19 mouse cellular contexts compared by ENCODE assay signal in genomic region chr5:121339507-121340230, GRCm38 (mm10). TPM values are rescaled to one million over a fixed set of nuclear protein-coding genes. Genes with fewer than 3 reads are reported as not detected.
DNase-seq lines count a peak whose midpoint lies in the region; ATAC-seq and TF ChIP-seq lines count a peak whose summit lies in the region.
"Had no signal": no experiment of that assay in that cellular context is flagged by ENCODE, and none has a peak within 500 bp of the region (broad histone marks: within the 10 kb centered on the region; RNA-seq: fewer than 3 reads in every experiment).

No protein-coding gene starts in this region.

- no peak overlapping the region for H3K4me2 ChIP-seq in intestine, postnatal 0 days (replicated peaks; ENCODE audit: low read depth)
- H3K4me2 ChIP-seq in intestine, embryonic 15.5 days (replicated peaks): no peak overlapping the region
- no peak overlapping the region for H3K4me2 ChIP-seq in midbrain, postnatal 0 days (ENCODE audit: low read depth, low read length, poor library complexity, severe bottlenecking)
- H3K4me2 ChIP-seq: forebrain, embryonic 15.5 days; heart, embryonic 11.5 days; hindbrain, embryonic 12.5 days; lung, embryonic 15.5 days; midbrain, embryonic 11.5 days; neural tube, embryonic 15.5 days had no signal

- no peaks in the 10 kb centered on the region for H3K27me3 ChIP-seq in intestine, postnatal 0 days (replicated peaks; ENCODE audit: control insufficient read depth, insufficient read depth, low read length)
- no peaks in the 10 kb centered on the region for H3K27me3 ChIP-seq in intestine, embryonic 15.5 days (replicated peaks)
- no peaks in the 10 kb centered on the region for H3K27me3 ChIP-seq in midbrain, postnatal 0 days (ENCODE audit: insufficient read depth, low read length)
- H3K27me3 ChIP-seq: forebrain, embryonic 15.5 days; hindbrain, embryonic 12.5 days; lung, embryonic 15.5 days; neural tube, embryonic 15.5 days had no signal

- no peaks in the 10 kb centered on the region for H3K9me3 ChIP-seq in intestine, postnatal 0 days (ENCODE audit: control insufficient read depth)
- H3K9me3 ChIP-seq in intestine, embryonic 15.5 days: no peaks in the 10 kb centered on the region
- H3K9me3 ChIP-seq in midbrain, postnatal 0 days (ENCODE audit: low read length): no peaks in the 10 kb centered on the region
- H3K9me3 ChIP-seq: forebrain, embryonic 15.5 days; hindbrain, embryonic 12.5 days; lung, embryonic 15.5 days; neural tube, embryonic 15.5 days had no signal

- no peak overlapping the region for H3K4me3 ChIP-seq in intestine, postnatal 0 days (ENCODE audit: low read depth, low read length)
- H3K4me3 ChIP-seq in intestine, embryonic 15.5 days (replicated peaks): no peak overlapping the region
- H3K4me3 ChIP-seq in embryonic fibroblast, embryonic 13.5 days (ENCODE audit: insufficient read depth, low read length): no peak overlapping the region
- H3K4me3 ChIP-seq in left cerebral cortex, adult 2 months: no peak overlapping the region
- no peak overlapping the region for H3K4me3 ChIP-seq in midbrain, postnatal 0 days (ENCODE audit: low read depth, low read length)
- H3K4me3 ChIP-seq: forebrain, embryonic 15.5 days; hindbrain, embryonic 12.5 days; lung, embryonic 15.5 days; neural tube, embryonic 15.5 days had no signal

- WGBS in intestine, postnatal 0 days: 81% methylated on average over 7 of the region's 7 CpGs
- 84% methylated on average over 7 of the region's 7 CpGs for WGBS in intestine, embryonic 15.5 days
- 89% methylated on average over 7 of the region's 7 CpGs for WGBS in midbrain, postnatal 0 days

- H3K27ac ChIP-seq in intestine, postnatal 0 days (ENCODE audit: low read depth, low read length): no peak overlapping the region
- H3K27ac ChIP-seq in intestine, embryonic 15.5 days: no peak overlapping the region
- H3K27ac ChIP-seq in embryonic fibroblast, embryonic 13.5 days (ENCODE audit: insufficient read depth, low read length): peak overlapping the region; percentile 27; the same call in 1 of the 2 replicates
- no peak overlapping the region for H3K27ac ChIP-seq in left cerebral cortex, adult 2 months
- no peak overlapping the region for H3K27ac ChIP-seq in midbrain, postnatal 0 days (ENCODE audit: low read depth, low read length)
- H3K27ac ChIP-seq: forebrain, embryonic 15.5 days; hindbrain, embryonic 12.5 days; kidney, postnatal 0 days; lung, embryonic 15.5 days; neural tube, embryonic 15.5 days had no signal

- TF ChIP-seq CTCF in intestine, postnatal 0 days (IDR thresholded peaks at IDR 0.05; ENCODE audit: low read depth): peak; percentile 1; the same call in 1 of the 2 replicates
- no peak for TF ChIP-seq CTCF in embryonic fibroblast, embryonic 13.5 days (IDR thresholded peaks at IDR 0.05; ENCODE audit: borderline replicate concordance, insufficient read depth, low read length)
- TF ChIP-seq CTCF in left cerebral cortex, adult 2 months (IDR thresholded peaks at IDR 0.05): no peak
- TF ChIP-seq CTCF in midbrain, postnatal 0 days (IDR thresholded peaks at IDR 0.05): no peak

- no peaks in the 10 kb centered on the region for H3K4me1 ChIP-seq in intestine, postnatal 0 days (replicated peaks; ENCODE audit: control insufficient read depth, insufficient read depth, low read length)
- H3K4me1 ChIP-seq in intestine, embryonic 15.5 days (replicated peaks): peaks cover 5% of the 10 kb centered on the region; the same call in 1 of the 2 replicates
- H3K4me1 ChIP-seq in embryonic fibroblast, embryonic 13.5 days (ENCODE audit: control insufficient read depth, insufficient read depth, low read length): peaks cover 22% of the 10 kb centered on the region
- no peaks in the 10 kb centered on the region for H3K4me1 ChIP-seq in midbrain, postnatal 0 days (ENCODE audit: insufficient read depth, low read length)
- H3K4me1 ChIP-seq: forebrain, embryonic 15.5 days; lung, embryonic 15.5 days; neural tube, embryonic 15.5 days had no signal

- H3K9ac ChIP-seq in intestine, postnatal 0 days (ENCODE audit: low read depth, low read length): no peak overlapping the region
- no peak overlapping the region for H3K9ac ChIP-seq in intestine, embryonic 15.5 days
- H3K9ac ChIP-seq in midbrain, postnatal 0 days (replicated peaks; ENCODE audit: low read length, poor library complexity, severe bottlenecking): no peak overlapping the region
- H3K9ac ChIP-seq: forebrain, embryonic 15.5 days; hindbrain, embryonic 12.5 days; lung, embryonic 15.5 days; neural tube, embryonic 15.5 days had no signal

- no peak for ATAC-seq in intestine, postnatal 0 days
- no peak for ATAC-seq in intestine, embryonic 15.5 days
- ATAC-seq in midbrain, postnatal 0 days (ENCODE audit: low FRiP score): no peak
- ATAC-seq: forebrain, embryonic 15.5 days; intestine, embryonic 16.5 days had no signal

- TF ChIP-seq POLR2A in embryonic fibroblast, embryonic 13.5 days (IDR thresholded peaks at IDR 0.05; ENCODE audit: low read depth, low read length): no peak

- intact Hi-C loops in left cerebral cortex, adult 2 months (cut with DNase I): no loop called here

- peaks cover 89% of the 10 kb centered on the region for H3K36me3 ChIP-seq in intestine, postnatal 0 days (ENCODE audit: control insufficient read depth, insufficient read depth)
- H3K36me3 ChIP-seq in intestine, embryonic 15.5 days: peaks cover 33% of the 10 kb centered on the region
- H3K36me3 ChIP-seq in midbrain, postnatal 0 days (ENCODE audit: insufficient read depth, low read length): peaks cover 86% of the 10 kb centered on the region

- peak; percentile 9 for DNase-seq in adrenal gland, adult 2 months
- no peak for DNase-seq in adrenal gland, postnatal 25 days
- peak; percentile 57 to 63 for DNase-seq in cerebellum, adult 18-20 months
- DNase-seq in left cerebral cortex, adult 2 months (ENCODE audit: extremely low spot score in 1 of 2, low spot score in 2 of 2): no peak
- DNase-seq in midbrain, postnatal 0 days (ENCODE audit: low spot score): no peak
- DNase-seq: embryo, embryonic 11 days; liver; thymus, postnatal 14 days had no signal

RNA-seq across cellular contexts. Expression of gene Trafd1, which starts 45.8 kb away (rescaled TPM):
- total RNA-seq in adrenal gland, adult 2 months (2021): 10 to 100 TPM; 28.7 to 44.5 TPM
- polyA plus RNA-seq in adrenal gland, adult 2 months (2012; rRNA removed): 34.7 and 36.8 TPM in 2 replicates
- total RNA-seq in adrenal gland, postnatal 25 days (2021): 28.1 and 50.7 TPM in 2 replicates
- 99.1 and 100 TPM in 2 replicates for polyA plus RNA-seq in intestine, postnatal 0 days (2015; fragmentation: Nextera tagmentation; extraction: Ambion mirVana)
- polyA plus RNA-seq in intestine, embryonic 15.5 days (2015; fragmentation: Nextera tagmentation; extraction: Ambion mirVana): 55.1 and 58.1 TPM in 2 replicates
- 34.5 and 36.1 TPM in 2 replicates for polyA plus RNA-seq in embryonic fibroblast, embryonic 13.5 days (2011; ENCODE audit: insufficient read length, low read depth, missing spikeins)
- 10 to 100 TPM; 78.9 to 81.2 TPM for total RNA-seq in left cerebral cortex, adult 2 months (2021)
- 98.2 and 110 TPM in 2 replicates for total RNA-seq in midbrain, postnatal 0 days (2014; rRNA removed)
- 119 and 124 TPM in 2 replicates for polyA plus RNA-seq in midbrain, postnatal 0 days (2015; fragmentation: Nextera tagmentation; extraction: Ambion mirVana)

RNA-seq across cellular contexts. Expression of gene Naa25, which starts 58.1 kb away (rescaled TPM):
- 10 to 100 TPM; 33.9 to 40.8 TPM for total RNA-seq in adrenal gland, adult 2 months (2021)
- polyA plus RNA-seq in adrenal gland, adult 2 months (2012; rRNA removed): 5.8 and 9.6 TPM in 2 replicates
- 35.2 and 38.6 TPM in 2 replicates for total RNA-seq in adrenal gland, postnatal 25 days (2021)
- polyA plus RNA-seq in intestine, postnatal 0 days (2015; fragmentation: Nextera tagmentation; extraction: Ambion mirVana): 14.2 and 15.0 TPM in 2 replicates
- polyA plus RNA-seq in intestine, embryonic 15.5 days (2015; fragmentation: Nextera tagmentation; extraction: Ambion mirVana): 46.3 and 48.0 TPM in 2 replicates
- polyA plus RNA-seq in embryonic fibroblast, embryonic 13.5 days (2011; ENCODE audit: insufficient read length, low read depth, missing spikeins): 24.6 and 34.4 TPM in 2 replicates
- total RNA-seq in left cerebral cortex, adult 2 months (2021): 10 to 100 TPM; 42.9 to 43.3 TPM
- 41.8 and 45.1 TPM in 2 replicates for total RNA-seq in midbrain, postnatal 0 days (2014; rRNA removed)
- 37.8 and 42.1 TPM in 2 replicates for polyA plus RNA-seq in midbrain, postnatal 0 days (2015; fragmentation: Nextera tagmentation; extraction: Ambion mirVana)

Comparison
In these comparisons a context has a peak if more than half of its experiments do, and no peak if none do; other contexts are left out.
1. DNase-seq: peak in adrenal gland, adult 2 months (single experiment) and cerebellum, adult 18-20 months (2 of 2); none in adrenal gland, postnatal 25 days (single experiment), left cerebral cortex, adult 2 months (0 of 2) and midbrain, postnatal 0 days (single experiment).